Mouse (Mus musculus): ENCODE data around the gene S100a10.
"Not testable (repeated sequence)": the region's sequence is repeated elsewhere in the genome, so short reads cannot be mapped to it uniquely, and the experiment has no call there.

S100a10 gene

DNA sequence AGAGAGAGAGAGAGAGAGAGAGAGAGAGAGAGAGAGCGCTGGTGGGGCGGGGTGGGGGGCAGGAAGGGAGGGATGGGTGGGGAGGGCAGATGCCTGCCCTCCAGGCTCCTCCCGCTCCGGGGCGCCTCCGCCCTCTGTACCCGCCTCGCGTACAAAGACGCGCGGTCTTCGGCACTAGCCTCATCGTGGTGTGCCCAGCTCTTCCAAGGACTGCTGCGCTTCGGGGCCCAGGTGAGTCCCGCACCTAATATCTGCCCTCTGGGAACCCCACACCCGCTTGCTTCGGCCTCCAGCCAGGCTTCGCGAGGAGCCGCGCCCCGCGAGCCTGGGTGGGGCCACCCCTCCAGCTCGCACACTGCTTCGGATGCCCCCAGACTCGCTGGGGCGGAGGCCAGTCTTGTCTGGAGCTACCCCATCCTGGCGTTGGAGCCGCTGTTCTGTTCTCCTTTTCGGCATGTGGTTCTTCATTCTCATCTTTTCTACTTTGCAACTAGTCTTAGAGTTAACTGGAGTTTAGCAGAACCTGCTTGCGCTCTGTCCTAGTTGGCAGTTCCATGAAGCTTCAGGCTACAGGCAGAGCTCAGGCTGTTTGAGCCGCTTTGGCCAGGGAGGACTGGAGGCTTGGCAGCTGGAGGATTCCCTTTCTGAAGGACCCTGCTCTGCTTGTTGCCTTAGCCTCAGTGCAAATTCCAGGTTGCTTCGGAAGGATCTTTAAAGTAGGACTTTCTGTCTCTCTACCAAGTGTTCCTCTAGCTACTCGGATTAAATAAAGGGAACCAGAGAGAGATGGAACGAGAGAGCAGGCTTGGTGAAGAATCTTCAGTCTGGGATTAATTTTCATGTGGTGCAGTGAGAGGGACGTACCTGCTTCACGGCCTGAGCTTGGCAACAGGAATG, at the start of gene S100a10:
Gene S100a10, plus strand, starts transcription at position 100 of the 897 bp plus-strand sequence.
- no peak for DNase-seq (ENCODE audit: low read depth)

DNA sequence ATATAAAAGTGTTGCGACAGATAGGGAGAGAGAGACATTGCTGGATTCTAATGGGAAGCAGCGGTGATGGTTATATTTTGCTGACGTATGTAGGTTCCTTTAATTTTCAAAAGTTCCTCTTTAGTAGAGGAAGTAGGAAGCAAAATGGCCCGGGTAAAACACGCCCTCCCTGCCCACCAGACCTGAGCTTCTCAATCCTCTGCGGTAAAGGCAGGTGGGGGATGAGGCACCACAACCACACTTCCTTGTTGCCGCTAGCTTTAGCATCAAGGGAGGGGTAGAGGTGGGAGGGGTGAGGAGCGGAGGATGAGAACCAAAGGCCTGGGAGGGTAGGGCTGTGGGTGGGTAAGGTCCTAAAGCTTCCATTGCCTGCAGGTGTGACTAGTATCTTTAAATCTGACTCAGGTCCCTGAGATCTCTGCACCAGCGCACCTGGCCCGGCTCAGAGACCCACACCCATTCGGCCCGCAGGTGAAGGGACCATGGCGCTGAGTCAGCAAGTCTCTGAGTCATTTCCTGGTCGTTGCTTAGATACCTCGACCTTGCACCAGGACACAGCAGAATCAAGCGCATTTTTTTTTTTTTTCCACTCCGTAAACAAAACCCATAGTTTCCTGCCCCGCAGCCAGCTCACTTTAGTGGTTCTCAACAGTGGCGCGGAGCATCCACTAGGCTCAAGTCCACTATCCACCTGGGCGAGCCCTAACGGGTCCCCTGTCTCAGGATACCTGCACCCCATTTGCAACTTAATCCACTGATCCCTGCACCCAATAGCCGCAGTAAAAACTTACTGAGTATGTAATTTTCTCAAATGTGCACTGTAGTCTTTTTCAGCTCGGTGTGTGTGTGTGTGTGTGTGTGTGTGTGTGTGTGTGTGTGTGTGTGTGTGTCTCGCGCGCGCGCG, 48.7 kb upstream of the S100a10 start:
- DNase-seq (ENCODE audit: low read depth): no peak

DNA sequence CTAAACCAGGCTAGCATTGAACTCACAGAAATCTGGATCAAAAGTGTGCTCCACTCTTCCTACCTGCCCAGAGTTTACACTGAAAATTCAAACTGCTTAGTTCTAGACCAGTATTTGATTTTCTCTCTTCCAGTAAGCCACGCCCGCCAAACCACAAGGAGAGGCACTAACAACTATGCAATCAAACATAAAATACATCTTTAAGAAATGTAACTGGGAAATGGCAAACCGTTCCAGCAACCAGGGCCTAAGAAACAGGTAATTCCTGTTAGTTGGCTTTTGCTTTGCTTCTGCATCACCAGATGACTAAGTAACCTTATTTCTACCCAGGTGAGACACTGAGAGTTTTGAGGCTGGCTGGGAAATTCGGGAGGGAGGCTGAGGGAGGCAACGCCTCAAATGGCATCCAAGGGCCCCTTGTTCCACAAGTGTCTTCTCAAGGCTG, 48.0 kb upstream of the S100a10 start:
- no peak for DNase-seq (ENCODE audit: low read depth)

GRCm38 (mm10) chr3:93509301-93509700, 45.6 kb upstream of the S100a10 start:
- DNase-seq (ENCODE audit: low read depth): no peak

GRCm38 (mm10) chr3:93511036-93511435, 43.8 kb upstream of the S100a10 start:
- no peak for DNase-seq (ENCODE audit: low read depth)

DNA sequence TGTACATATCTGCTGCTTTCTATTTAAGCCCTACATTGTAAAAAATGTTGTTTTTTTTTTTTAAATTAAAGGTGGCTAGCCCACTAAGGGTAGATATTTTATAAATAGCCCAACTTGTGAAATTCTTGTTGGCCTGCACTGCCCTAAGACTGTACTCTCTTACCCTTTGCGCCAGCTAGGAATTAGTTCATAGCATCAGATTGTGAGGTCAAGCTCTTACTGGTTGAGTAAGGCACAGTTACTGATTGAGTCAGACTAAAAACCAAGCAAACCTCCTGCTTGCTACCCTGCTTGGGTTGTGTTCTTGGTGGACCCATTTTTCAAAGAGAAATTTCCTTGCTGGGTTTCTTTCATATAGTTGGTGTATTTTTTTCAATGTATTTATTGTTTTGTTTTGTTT, 43.1 kb upstream of the S100a10 start:
- DNase-seq (ENCODE audit: low read depth): no peak

- no peak for DNase-seq (ENCODE audit: low read depth)
Observed at GRCm38 (mm10) chr3:93512386-93513101, 42.3 kb upstream of the S100a10 start.

DNA sequence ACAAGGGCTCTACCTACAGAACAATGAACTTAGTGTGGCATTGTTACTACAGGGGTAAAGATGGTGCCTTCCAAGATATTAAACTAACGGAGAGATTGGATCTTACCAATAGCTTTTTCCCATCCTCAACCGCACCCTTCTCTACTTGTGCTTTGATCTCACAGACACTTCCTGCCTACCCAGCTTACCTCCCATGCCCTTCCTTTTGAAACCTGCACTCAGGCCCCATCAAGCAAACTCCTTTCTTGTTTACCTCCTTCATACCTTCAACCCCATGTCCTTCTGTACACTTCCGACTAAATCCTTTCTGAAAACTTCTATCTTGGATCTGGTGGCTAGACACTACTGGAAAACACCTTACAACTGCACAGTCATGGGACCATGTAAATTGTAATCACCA, 40.3 kb upstream of the S100a10 start:
- no peak for DNase-seq (ENCODE audit: low read depth)

DNA sequence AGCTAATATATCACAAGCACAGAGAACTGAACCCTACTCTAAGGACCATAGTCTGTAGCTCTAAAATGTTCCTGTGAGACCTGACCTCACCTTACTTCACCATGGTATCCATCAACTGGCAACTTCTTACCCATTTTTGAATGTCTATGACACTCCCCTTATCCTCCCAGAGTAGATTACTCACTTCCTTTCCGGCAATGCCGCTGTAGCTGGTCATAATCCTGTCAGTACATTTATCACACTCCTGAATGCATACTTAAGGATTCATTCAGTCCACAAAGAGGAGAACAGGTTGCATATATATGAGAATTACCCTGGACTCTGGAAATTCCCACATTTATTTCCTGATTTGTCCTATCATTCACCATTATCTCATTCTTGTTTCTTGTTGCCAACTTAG, 37.5 kb upstream of the S100a10 start:
- no peak for DNase-seq (ENCODE audit: low read depth)

DNA sequence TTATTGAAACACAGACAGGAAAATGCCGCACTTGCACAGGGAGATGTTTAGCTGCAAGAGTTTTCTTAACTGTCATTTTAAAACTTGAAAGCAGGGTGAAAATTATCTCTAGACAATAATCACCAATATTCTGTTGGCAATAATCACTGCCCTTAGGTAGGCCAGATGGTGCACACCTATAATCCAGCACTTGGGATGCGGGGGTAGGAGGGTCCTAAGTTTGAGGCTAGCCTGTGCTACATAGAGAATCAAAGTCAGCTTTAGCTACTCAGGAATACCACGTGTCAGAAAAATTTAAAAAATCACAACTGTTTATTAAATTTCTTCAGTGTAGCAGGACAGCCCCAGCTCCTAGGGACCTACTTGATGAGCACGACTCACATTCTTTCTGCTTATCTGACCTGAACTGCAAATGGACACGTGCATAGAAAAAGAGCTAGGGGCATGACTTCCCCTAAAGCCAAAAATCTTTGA, 35.0 kb upstream of the S100a10 start:
- DNase-seq (ENCODE audit: low read depth): no peak

GRCm38 (mm10) chr3:93520330-93521193, 34.3 kb upstream of the S100a10 start, which contains the start of gene S100a11:
S100a11 (plus strand) TSS chr3:93520488.
- no peak for DNase-seq (ENCODE audit: low read depth)

DNA sequence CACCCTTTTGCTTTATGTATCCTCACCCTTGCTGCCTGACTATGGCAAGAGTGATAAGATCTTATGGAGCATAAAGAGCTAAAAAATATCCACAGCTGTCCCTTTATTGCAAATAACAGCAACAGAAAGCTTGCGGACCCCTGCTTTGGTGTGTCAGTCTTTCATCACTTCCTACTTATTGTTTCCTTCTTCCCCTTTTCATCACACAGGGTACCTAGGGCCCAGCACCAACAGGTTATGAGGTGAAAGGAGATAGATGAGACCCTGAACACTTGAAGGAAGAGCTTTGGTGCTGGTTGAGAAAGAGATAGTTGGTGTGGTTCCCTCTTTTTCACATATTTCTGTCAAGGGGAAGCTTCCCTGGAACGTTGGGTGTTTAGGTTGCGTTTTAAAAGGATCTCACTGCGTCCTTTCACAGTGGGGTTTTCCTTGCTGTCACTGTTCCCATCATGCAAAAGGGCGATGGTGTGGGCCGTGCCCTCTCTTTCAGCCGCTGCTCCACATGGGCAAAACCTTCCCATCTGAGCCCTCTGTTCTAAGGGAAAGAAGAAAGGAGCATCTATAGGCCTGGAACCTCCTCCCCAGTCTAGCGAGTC, 33.3 kb upstream of the S100a10 start:
- DNase-seq (ENCODE audit: low read depth): no peak

DNA sequence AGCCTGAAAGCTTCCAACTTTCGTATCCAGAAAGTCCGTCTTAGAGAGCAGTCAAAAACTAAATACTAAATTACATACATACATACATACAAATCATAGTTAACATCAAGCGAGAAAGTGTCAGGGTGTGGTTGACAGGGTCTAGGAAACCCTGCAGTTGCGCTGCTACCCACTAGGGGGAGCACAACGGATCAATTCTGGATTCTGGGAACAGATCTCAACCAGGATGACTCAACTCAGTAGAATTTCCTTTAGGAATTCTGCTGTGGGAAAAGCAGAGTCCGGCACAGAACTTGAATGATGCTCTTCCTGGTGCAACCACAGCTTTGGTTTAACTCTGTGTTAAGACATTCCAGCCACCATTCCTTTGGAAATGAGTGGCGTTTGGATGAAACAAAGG, 32.3 kb upstream of the S100a10 start:
- DNase-seq (ENCODE audit: low read depth): no peak

- no peak for DNase-seq (ENCODE audit: low read depth)
Observed at GRCm38 (mm10) chr3:93527300-93527699, 27.6 kb upstream of the S100a10 start.

- no peak for DNase-seq (ENCODE audit: low read depth)
Observed at GRCm38 (mm10) chr3:93528807-93529206, 26.1 kb upstream of the S100a10 start.

DNA sequence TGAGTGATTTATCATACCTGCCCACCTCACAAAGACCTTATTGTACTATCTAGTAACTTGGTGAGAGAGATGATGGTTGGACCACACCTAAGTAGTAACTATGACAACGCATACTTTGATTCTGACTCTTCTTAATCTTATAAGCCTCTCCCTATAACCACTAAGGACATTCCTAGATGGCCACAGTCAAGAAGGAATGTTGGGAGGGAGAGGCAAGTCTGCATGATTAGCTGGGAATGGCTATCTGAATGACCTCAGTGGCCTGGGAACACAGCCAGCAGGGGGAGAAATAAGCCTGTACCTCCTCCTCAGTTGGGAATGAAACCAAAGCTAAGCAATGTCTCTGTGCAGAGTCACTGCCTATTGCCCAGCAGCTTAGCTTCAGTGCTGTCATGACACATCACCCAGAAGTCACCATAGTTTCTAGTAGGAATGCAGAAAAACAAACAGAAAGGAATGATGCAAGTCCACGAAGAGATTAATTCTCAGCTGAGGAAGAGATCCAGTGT, 17.8 kb upstream of the S100a10 start:
- no peak for DNase-seq (ENCODE audit: low read depth)

DNA sequence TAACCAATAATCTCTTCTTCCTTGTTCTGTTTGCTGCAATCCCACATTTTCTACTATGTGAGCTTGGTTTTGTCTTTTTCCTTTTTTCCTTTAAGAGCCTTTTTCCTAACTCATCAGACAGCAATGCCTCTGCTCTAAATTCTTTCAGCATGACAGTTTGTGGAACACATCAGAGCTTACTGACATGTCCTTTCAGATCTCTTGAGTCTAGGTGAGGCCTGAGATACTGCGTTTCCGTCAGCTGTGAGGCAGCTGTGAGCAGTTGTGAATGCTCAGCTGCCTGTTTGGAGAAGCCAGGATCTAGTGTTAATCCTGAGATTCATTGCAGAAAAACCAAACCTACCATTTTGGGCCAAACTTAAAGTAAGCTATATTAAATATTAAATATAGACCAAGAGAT, 16.4 kb upstream of the S100a10 start:
- no peak for DNase-seq (ENCODE audit: low read depth)

GRCm38 (mm10) chr3:93541501-93541900, 13.4 kb upstream of the S100a10 start:
- no peak for DNase-seq (ENCODE audit: low read depth)

- DNase-seq (ENCODE audit: low read depth): not testable (repeated sequence)
Observed at GRCm38 (mm10) chr3:93544170-93544569, 10.7 kb upstream of the S100a10 start.

GRCm38 (mm10) chr3:93547099-93547648, 7.7 kb upstream of the S100a10 start:
- DNase-seq (ENCODE audit: low read depth): peak; percentile 70
